In the genomic region with DNA sequence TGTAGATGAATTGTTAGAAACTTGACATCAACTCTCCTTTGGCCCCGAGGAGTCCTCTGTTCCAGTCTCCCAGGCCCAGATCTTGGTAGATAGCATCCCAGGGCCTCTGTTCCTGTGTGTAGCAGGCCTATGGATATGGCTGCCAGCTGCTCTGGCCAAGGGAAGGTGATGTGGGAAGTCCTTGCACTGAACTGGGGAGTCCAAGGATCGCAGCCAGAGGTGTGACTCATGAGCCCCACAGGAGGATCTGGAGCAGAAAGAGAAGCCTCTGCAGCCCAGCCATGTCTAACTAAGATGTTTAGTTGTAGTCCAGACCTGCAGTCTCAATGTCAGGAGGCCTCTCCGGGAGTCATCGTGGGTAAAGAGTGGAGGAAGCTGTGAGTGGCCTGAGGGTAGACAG, we compare ENCODE assay signal across 22 mouse cellular contexts.
DNase-seq lines count a peak whose midpoint lies in the region; TF ChIP-seq lines count a peak whose summit lies in the region.
"Had no signal": no experiment of that assay in that cellular context is flagged by ENCODE, and none has a peak within 500 bp of the region (broad histone marks: within the 10 kb centered on the region; RNA-seq: fewer than 3 reads in every experiment).

No protein-coding gene starts in this region.

- peak overlapping the region; percentile 38; the same call in 1 of the 2 replicates for H3K27ac ChIP-seq in gastrocnemius, adult 2 months
- no peak overlapping the region for H3K27ac ChIP-seq in layer of hippocampus, adult 2 months
- H3K27ac ChIP-seq: embryonic facial prominence, embryonic 15.5 days; hindbrain, embryonic 12.5 days; kidney, postnatal 0 days; midbrain, embryonic 10.5 days; neural tube, embryonic 13.5 days had no signal

- no peak overlapping the region for H3K4me3 ChIP-seq in gastrocnemius, adult 2 months
- H3K4me3 ChIP-seq in layer of hippocampus, adult 2 months = no peak overlapping the region
- H3K4me3 ChIP-seq: embryonic facial prominence, embryonic 15.5 days; heart, embryonic 12.5 days; hindbrain, embryonic 12.5 days; midbrain, embryonic 10.5 days; myocyte; neural tube, embryonic 13.5 days had no signal

- peak; percentile 37 to 69 for DNase-seq in adrenal gland, adult (ENCODE audit: inconsistent age in 2 of 2, low spot score in 1 of 2)
- DNase-seq in adrenal gland, postnatal 14 days = no peak
- DNase-seq in gastrocnemius, adult 2 months = peak; percentile 71
- DNase-seq in gastrocnemius, adult 8-10 months (ENCODE audit: low spot score in 2 of 2) = no peak
- DNase-seq in MN1 (ENCODE audit: low spot score) = peak; percentile 39
- DNase-seq in gastrocnemius, postnatal 25 days = peak; percentile 52
- DNase-seq in layer of hippocampus, adult 9-11 months = no peak
- DNase-seq in layer of hippocampus, adult 2 months (ENCODE audit: low spot score in 2 of 2) = no peak
- DNase-seq: cerebellum, adult 9-10 months; forebrain, postnatal 0 days; heart, postnatal 10 days; kidney, adult 11 months; lung, postnatal 4 days; retina, postnatal 1 day; thymus, postnatal 36 days had no signal

- TF ChIP-seq CTCF in gastrocnemius, adult 2 months (IDR thresholded peaks at IDR 0.05) = no peak
- no peak for TF ChIP-seq CTCF in layer of hippocampus, adult 2 months (conservative IDR thresholded peaks at IDR 0.05)

- intact Hi-C loops in gastrocnemius, adult 2 months (cut with DNase I) = no loop called here

Comparison
In these comparisons a context has a peak if more than half of its experiments do, and no peak if none do; other contexts are left out.
1. DNase-seq: peak in adrenal gland, adult (2 of 2), gastrocnemius, adult 2 months (single experiment), MN1 (single experiment) and gastrocnemius, postnatal 25 days (single experiment); none in adrenal gland, postnatal 14 days (single experiment), gastrocnemius, adult 8-10 months (0 of 2), layer of hippocampus, adult 9-11 months (single experiment) and layer of hippocampus, adult 2 months (0 of 2).